Mouse (Mus musculus) frontal cortex, adult (tissue): Measurements from ENCODE around the gene Plscr3.
"Not testable (repeated sequence)": the region's sequence is repeated elsewhere in the genome, so short reads cannot be mapped to it uniquely, and the experiment has no call there.

Experiments
- ATAC-seq: cut with Nextera tagmentation; 2 replicates; pipeline ENCODE4 v1.9.2; 2017; ENCODE audit warnings: mild to moderate bottlenecking, moderate library complexity, mixed read lengths; ENCODE audit not compliant: low TSS enrichment

The Plscr3 gene

GRCm38 (mm10) chr11:69828832-69829231 lies 17.3 kb upstream of the Plscr3 start:
- no peak for ATAC-seq

GRCm38 (mm10) chr11:69833554-69833953 lies 12.6 kb upstream of the Plscr3 start:
- no peak for ATAC-seq

- ATAC-seq: no peak
Observed at GRCm38 (mm10) chr11:69834001-69834549, 12.1 kb upstream of the Plscr3 start.

- no peak for ATAC-seq
Observed at GRCm38 (mm10) chr11:69835326-69835965, 10.7 kb upstream of the Plscr3 start.

- ATAC-seq: no peak
Observed at GRCm38 (mm10) chr11:69835966-69836335, 10.2 kb upstream of the Plscr3 start.

- ATAC-seq: no peak
Observed at GRCm38 (mm10) chr11:69836703-69837576, 9.2 kb upstream of the Plscr3 start.

GRCm38 (mm10) chr11:69837604-69837951 lies 8.6 kb upstream of the Plscr3 start, which contains the start of gene Nlgn2:
TSS of gene Nlgn2 (minus strand) at chr11:69837784.
- peak; percentile 48 for ATAC-seq

GRCm38 (mm10) chr11:69837952-69838713 lies 8.0 kb upstream of the Plscr3 start, which contains the start of gene Tmem256:
TSS of gene Tmem256 (plus strand) at chr11:69838514.
- peak; percentile 92 for ATAC-seq

- ATAC-seq: no peak; the same call in 1 of the 2 replicates
Observed at GRCm38 (mm10) chr11:69838714-69839104, 7.5 kb upstream of the Plscr3 start.

- ATAC-seq: no peak
Observed at GRCm38 (mm10) chr11:69846738-69847688, 837 bp downstream of the Plscr3 start.

GRCm38 (mm10) chr11:69848021-69848420 lies 1.8 kb downstream of the Plscr3 start:
- no peak for ATAC-seq

- no peak for ATAC-seq
Observed at GRCm38 (mm10) chr11:69849128-69849527, 3.0 kb downstream of the Plscr3 start.

- no peak for ATAC-seq
Observed at GRCm38 (mm10) chr11:69849884-69850283, 3.7 kb downstream of the Plscr3 start.

- ATAC-seq: no peak
Observed at GRCm38 (mm10) chr11:69850754-69851153, 4.6 kb downstream of the Plscr3 start.

GRCm38 (mm10) chr11:69853994-69854393 lies 7.8 kb downstream of the Plscr3 start:
- no peak for ATAC-seq

- no peak for ATAC-seq
Observed at GRCm38 (mm10) chr11:69854680-69855079, 8.5 kb downstream of the Plscr3 start.

GRCm38 (mm10) chr11:69855347-69855746 lies 9.2 kb downstream of the Plscr3 start:
- no peak for ATAC-seq

GRCm38 (mm10) chr11:69858113-69858998 lies 12.2 kb downstream of the Plscr3 start, which contains the start of gene Tnk1:
TSS of gene Tnk1 (minus strand) at chr11:69858730.
- no peak for ATAC-seq

GRCm38 (mm10) chr11:69863729-69864128 lies 17.6 kb downstream of the Plscr3 start:
- not testable (repeated sequence) for ATAC-seq
